Mouse (Mus musculus): ENCODE measurements at regions not wholly inside any gene's neighbourhood (a gene's known extent, or its start where the extent isn't known, plus 50 kb on each side); places are given as distances from the start of the nearest gene placed in this dataset.
A peak's percentile ranks its signal among the peaks of the same experiment; 100 is the strongest.

- no peak for ATAC-seq (ENCODE audit: low read depth)
- H3K9ac ChIP-seq (replicated peaks; ENCODE audit: low read depth, low read length): no peak overlapping the region
- H3K4me2 ChIP-seq (ENCODE audit: low read depth, low read length): no peak overlapping the region
- H3K4me3 ChIP-seq (ENCODE audit: low read depth, low read length): no peak overlapping the region
- no peak overlapping the region for H3K27ac ChIP-seq (ENCODE audit: low read depth, low read length)
- no peaks in the 10 kb centered on the region for H3K27me3 ChIP-seq (ENCODE audit: control insufficient read depth, insufficient read depth, low read length)
- H3K4me1 ChIP-seq (ENCODE audit: control insufficient read depth, insufficient read depth, low read length): no peaks in the 10 kb centered on the region
- H3K36me3 ChIP-seq (ENCODE audit: control insufficient read depth, insufficient read depth, low read length): no peaks in the 10 kb centered on the region
- WGBS: 95% methylated on average over 5 of the region's 5 CpGs
- H3K9me3 ChIP-seq (ENCODE audit: control insufficient read depth, low read length): no peaks in the 10 kb centered on the region
Measured at GRCm38 (mm10) chr14:76964046-76964445, 72.5 kb upstream of the Ccdc122 start.

GRCm38 (mm10) chr14:76958875-76959274 is 77.7 kb upstream of the Ccdc122 start:
- no peak for ATAC-seq (ENCODE audit: low read depth)

GRCm38 (mm10) chr14:76957136-76957535 is 79.4 kb upstream of the Ccdc122 start:
- Histone ChIP-seq H3K4me1 (ENCODE audit: control insufficient read depth, insufficient read depth, low read length) (no peaks in the 10 kb centered on the region), H3K9ac (replicated peaks; ENCODE audit: low read depth, low read length) (no peak overlapping the region), H3K4me3 (ENCODE audit: low read depth, low read length) (no peak overlapping the region), H3K4me2 (ENCODE audit: low read depth, low read length) (no peak overlapping the region), H3K27me3 (ENCODE audit: control insufficient read depth, insufficient read depth, low read length) (no peaks in the 10 kb centered on the region), H3K36me3 (ENCODE audit: control insufficient read depth, insufficient read depth, low read length) (no peaks in the 10 kb centered on the region), H3K27ac (ENCODE audit: low read depth, low read length) (no peak overlapping the region), H3K9me3 (ENCODE audit: control insufficient read depth, low read length) (no peaks in the 10 kb centered on the region)
- ATAC-seq (ENCODE audit: low read depth): no peak
- 53% methylated on average over 2 of the region's 2 CpGs for WGBS

More at GRCm38 (mm10) chr14:76958875-76959274, 77.7 kb upstream of the Ccdc122 start:
- no peak overlapping the region for H3K4me3 ChIP-seq (ENCODE audit: low read depth, low read length)
- no peak overlapping the region for H3K27ac ChIP-seq (ENCODE audit: low read depth, low read length)
- H3K9ac ChIP-seq (replicated peaks; ENCODE audit: low read depth, low read length): no peak overlapping the region
- H3K4me2 ChIP-seq (ENCODE audit: low read depth, low read length): no peak overlapping the region
- H3K4me1 ChIP-seq (ENCODE audit: control insufficient read depth, insufficient read depth, low read length): no peaks in the 10 kb centered on the region
- no peaks in the 10 kb centered on the region for H3K27me3 ChIP-seq (ENCODE audit: control insufficient read depth, insufficient read depth, low read length)
- 82% methylated on average over 10 of the region's 10 CpGs for WGBS
- H3K9me3 ChIP-seq (ENCODE audit: control insufficient read depth, low read length): no peaks in the 10 kb centered on the region
- H3K36me3 ChIP-seq (ENCODE audit: control insufficient read depth, insufficient read depth, low read length): no peaks in the 10 kb centered on the region

- peaks cover 6% of the 10 kb centered on the region; the same call in 1 of the 2 replicates for H3K4me1 ChIP-seq (ENCODE audit: control insufficient read depth, insufficient read depth, low read length)
- H3K4me2 ChIP-seq (ENCODE audit: low read depth, low read length): no peak overlapping the region
- WGBS: 93% methylated on average over 2 of the region's 2 CpGs
- no peaks in the 10 kb centered on the region for H3K27me3 ChIP-seq (ENCODE audit: control insufficient read depth, insufficient read depth, low read length)
- H3K9ac ChIP-seq (replicated peaks; ENCODE audit: low read depth, low read length): no peak overlapping the region
- H3K36me3 ChIP-seq (ENCODE audit: control insufficient read depth, insufficient read depth, low read length): no peaks in the 10 kb centered on the region
- ATAC-seq (ENCODE audit: low read depth): no peak
- H3K4me3 ChIP-seq (ENCODE audit: low read depth, low read length): no peak overlapping the region
- no peaks in the 10 kb centered on the region for H3K9me3 ChIP-seq (ENCODE audit: control insufficient read depth, low read length)
- no peak overlapping the region for H3K27ac ChIP-seq (ENCODE audit: low read depth, low read length)
Measured at GRCm38 (mm10) chr14:76953171-76953570, 83.4 kb upstream of the Ccdc122 start.

- Histone ChIP-seq H3K36me3 (ENCODE audit: control insufficient read depth, insufficient read depth, low read length) (no peaks in the 10 kb centered on the region), H3K4me2 (ENCODE audit: low read depth, low read length) (no peak overlapping the region), H3K9ac (replicated peaks; ENCODE audit: low read depth, low read length) (no peak overlapping the region), H3K27me3 (ENCODE audit: control insufficient read depth, insufficient read depth, low read length) (no peaks in the 10 kb centered on the region), H3K27ac (ENCODE audit: low read depth, low read length) (no peak overlapping the region), H3K4me1 (ENCODE audit: control insufficient read depth, insufficient read depth, low read length) (peaks cover 6% of the 10 kb centered on the region; the same call in 1 of the 2 replicates), H3K4me3 (ENCODE audit: low read depth, low read length) (no peak overlapping the region), H3K9me3 (ENCODE audit: control insufficient read depth, low read length) (no peaks in the 10 kb centered on the region)
- WGBS: 66% methylated on average over 4 of the region's 4 CpGs
- no peak for ATAC-seq (ENCODE audit: low read depth)
Measured at GRCm38 (mm10) chr14:76951450-76951849, 85.1 kb upstream of the Ccdc122 start.

GRCm38 (mm10) chr14:76949388-76949787 is 87.2 kb upstream of the Ccdc122 start:
- no peak overlapping the region for H3K4me3 ChIP-seq (ENCODE audit: low read depth, low read length)
- no peak for ATAC-seq (ENCODE audit: low read depth)
- H3K27ac ChIP-seq (ENCODE audit: low read depth, low read length): peak overlapping the region; percentile 62; the same call in 1 of the 2 replicates
- H3K9ac ChIP-seq (replicated peaks; ENCODE audit: low read depth, low read length): no peak overlapping the region
- 89% methylated on average over 3 of the region's 3 CpGs for WGBS
- H3K4me2 ChIP-seq (ENCODE audit: low read depth, low read length): no peak overlapping the region
- peaks cover 6% of the 10 kb centered on the region; the same call in 1 of the 2 replicates for H3K4me1 ChIP-seq (ENCODE audit: control insufficient read depth, insufficient read depth, low read length)
- no peaks in the 10 kb centered on the region for H3K9me3 ChIP-seq (ENCODE audit: control insufficient read depth, low read length)
- no peaks in the 10 kb centered on the region for H3K27me3 ChIP-seq (ENCODE audit: control insufficient read depth, insufficient read depth, low read length)
- H3K36me3 ChIP-seq (ENCODE audit: control insufficient read depth, insufficient read depth, low read length): no peaks in the 10 kb centered on the region

GRCm38 (mm10) chr14:76948948-76949347 is 87.6 kb upstream of the Ccdc122 start:
- no peak overlapping the region for H3K4me3 ChIP-seq (ENCODE audit: low read depth, low read length)
- H3K36me3 ChIP-seq (ENCODE audit: control insufficient read depth, insufficient read depth, low read length): no peaks in the 10 kb centered on the region
- H3K9me3 ChIP-seq (ENCODE audit: control insufficient read depth, low read length): no peaks in the 10 kb centered on the region
- no peak for ATAC-seq (ENCODE audit: low read depth)
- H3K27ac ChIP-seq (ENCODE audit: low read depth, low read length): peak overlapping the region; percentile 62; the same call in 1 of the 2 replicates
- WGBS: 54% methylated on average over 3 of the region's 3 CpGs
- no peaks in the 10 kb centered on the region for H3K27me3 ChIP-seq (ENCODE audit: control insufficient read depth, insufficient read depth, low read length)
- H3K9ac ChIP-seq (replicated peaks; ENCODE audit: low read depth, low read length): no peak overlapping the region
- H3K4me2 ChIP-seq (ENCODE audit: low read depth, low read length): no peak overlapping the region
- H3K4me1 ChIP-seq (ENCODE audit: control insufficient read depth, insufficient read depth, low read length): peaks cover 6% of the 10 kb centered on the region; the same call in 1 of the 2 replicates

- 48% methylated on average over 6 of the region's 6 CpGs for WGBS
- no peak overlapping the region for H3K4me2 ChIP-seq (ENCODE audit: low read depth, low read length)
- H3K9me3 ChIP-seq (ENCODE audit: control insufficient read depth, low read length): no peaks in the 10 kb centered on the region
- H3K4me1 ChIP-seq (ENCODE audit: control insufficient read depth, insufficient read depth, low read length): peaks cover 6% of the 10 kb centered on the region; the same call in 1 of the 2 replicates
- no peak overlapping the region for H3K9ac ChIP-seq (replicated peaks; ENCODE audit: low read depth, low read length)
- H3K27ac ChIP-seq (ENCODE audit: low read depth, low read length): no peak overlapping the region; the same call in 1 of the 2 replicates
- peak; percentile 31; the same call in 1 of the 2 replicates for ATAC-seq (ENCODE audit: low read depth)
- no peaks in the 10 kb centered on the region for H3K27me3 ChIP-seq (ENCODE audit: control insufficient read depth, insufficient read depth, low read length)
- H3K36me3 ChIP-seq (ENCODE audit: control insufficient read depth, insufficient read depth, low read length): no peaks in the 10 kb centered on the region
- H3K4me3 ChIP-seq (ENCODE audit: low read depth, low read length): no peak overlapping the region
Measured at GRCm38 (mm10) chr14:76948481-76948880, 88.1 kb upstream of the Ccdc122 start.

GRCm38 (mm10) chr14:76947148-76947547 is 89.4 kb upstream of the Ccdc122 start:
- Histone ChIP-seq H3K27me3 (ENCODE audit: control insufficient read depth, insufficient read depth, low read length) (no peaks in the 10 kb centered on the region), H3K36me3 (ENCODE audit: control insufficient read depth, insufficient read depth, low read length) (no peaks in the 10 kb centered on the region), H3K4me1 (ENCODE audit: control insufficient read depth, insufficient read depth, low read length) (peaks cover 6% of the 10 kb centered on the region; the same call in 1 of the 2 replicates), H3K9ac (replicated peaks; ENCODE audit: low read depth, low read length) (no peak overlapping the region), H3K4me3 (ENCODE audit: low read depth, low read length) (no peak overlapping the region), H3K27ac (ENCODE audit: low read depth, low read length) (no peak overlapping the region), H3K4me2 (ENCODE audit: low read depth, low read length) (no peak overlapping the region), H3K9me3 (ENCODE audit: control insufficient read depth, low read length) (no peaks in the 10 kb centered on the region)
- no peak for ATAC-seq (ENCODE audit: low read depth)
- 68% methylated on average over 3 of the region's 3 CpGs for WGBS

Measured in neural tube, embryonic 14.5 days (tissue).